Mouse (Mus musculus): ENCODE data around the gene Hax1. TPM values are rescaled to one million over a fixed set of nuclear protein-coding genes. Genes with fewer than 3 reads are reported as not detected.

Hax1 gene
- polyA plus RNA-seq, 1 experiment from 2014 or later: 201 TPM

DNA sequence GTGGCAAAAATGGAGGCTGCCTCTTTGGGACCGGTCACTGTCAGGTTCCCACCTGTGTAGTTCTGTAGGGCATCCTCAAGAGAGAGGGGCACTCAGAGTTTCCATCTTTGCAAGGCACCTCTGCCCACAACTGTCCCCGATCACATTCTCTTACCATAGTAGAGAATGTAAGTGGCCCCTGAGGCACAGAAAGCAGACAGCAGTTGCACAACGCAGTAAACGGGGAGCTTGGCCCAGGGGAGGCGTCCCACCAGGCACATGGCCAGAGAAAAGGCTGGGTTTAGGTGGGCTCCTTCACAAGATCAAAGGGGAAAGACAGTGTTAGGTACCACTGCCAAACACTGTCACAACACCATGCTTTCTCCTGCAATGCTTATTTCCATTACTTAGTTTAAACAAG is 32.6 kb downstream of the Hax1 start:
- DNase-seq (ENCODE audit: low spot score): no peak
- Histone ChIP-seq H3K36me3 (replicated peaks; ENCODE audit: control insufficient read depth, insufficient read depth, low read depth, low read length) (no peaks in the 10 kb centered on the region; the same call in 1 of the 2 replicates), H3K4me3 (ENCODE audit: low read depth, low read length) (no peak overlapping the region), H3K9ac (replicated peaks; ENCODE audit: low read length) (no peak overlapping the region), H3K27me3 (ENCODE audit: control insufficient read depth, insufficient read depth, low read length) (no peaks in the 10 kb centered on the region), H3K4me2 (ENCODE audit: low read depth, low read length) (no peak overlapping the region), H3K4me1 (ENCODE audit: control insufficient read depth, insufficient read depth, low read length) (peaks cover 7% of the 10 kb centered on the region), H3K9me3 (replicated peaks; ENCODE audit: control insufficient read depth, low read length) (no peaks in the 10 kb centered on the region), H3K27ac (replicated peaks; ENCODE audit: low read depth, low read length) (no peak overlapping the region)
- ATAC-seq (replicated peaks; ENCODE audit: insufficient number of reproducible peaks, low FRiP score, low TSS enrichment, low read depth): no peak
- WGBS: 89% methylated on average over 5 of the region's 5 CpGs

DNA sequence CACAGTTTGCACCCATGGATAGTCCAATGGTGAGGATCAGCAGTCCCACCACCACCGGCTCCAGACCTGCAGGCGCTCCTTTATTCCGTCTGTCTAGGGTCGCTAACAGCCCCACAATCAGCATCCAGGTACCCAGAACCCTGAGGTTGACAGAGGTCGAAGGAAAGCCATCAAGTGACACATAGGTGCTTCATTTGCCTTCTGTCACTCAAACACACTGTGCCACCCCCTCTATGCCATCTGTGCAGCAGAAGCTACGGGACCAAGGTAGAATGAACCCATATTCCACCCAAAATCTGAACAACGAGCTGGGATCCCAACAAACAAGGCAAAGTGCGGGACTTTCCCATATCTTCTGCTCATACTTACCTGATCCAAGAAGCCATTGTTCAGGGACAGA is 33.0 kb downstream of the Hax1 start:
- DNase-seq (ENCODE audit: low spot score): no peak
- ATAC-seq (replicated peaks; ENCODE audit: insufficient number of reproducible peaks, low FRiP score, low TSS enrichment, low read depth): no peak
- 92% methylated on average over 8 of the region's 8 CpGs for WGBS

DNA sequence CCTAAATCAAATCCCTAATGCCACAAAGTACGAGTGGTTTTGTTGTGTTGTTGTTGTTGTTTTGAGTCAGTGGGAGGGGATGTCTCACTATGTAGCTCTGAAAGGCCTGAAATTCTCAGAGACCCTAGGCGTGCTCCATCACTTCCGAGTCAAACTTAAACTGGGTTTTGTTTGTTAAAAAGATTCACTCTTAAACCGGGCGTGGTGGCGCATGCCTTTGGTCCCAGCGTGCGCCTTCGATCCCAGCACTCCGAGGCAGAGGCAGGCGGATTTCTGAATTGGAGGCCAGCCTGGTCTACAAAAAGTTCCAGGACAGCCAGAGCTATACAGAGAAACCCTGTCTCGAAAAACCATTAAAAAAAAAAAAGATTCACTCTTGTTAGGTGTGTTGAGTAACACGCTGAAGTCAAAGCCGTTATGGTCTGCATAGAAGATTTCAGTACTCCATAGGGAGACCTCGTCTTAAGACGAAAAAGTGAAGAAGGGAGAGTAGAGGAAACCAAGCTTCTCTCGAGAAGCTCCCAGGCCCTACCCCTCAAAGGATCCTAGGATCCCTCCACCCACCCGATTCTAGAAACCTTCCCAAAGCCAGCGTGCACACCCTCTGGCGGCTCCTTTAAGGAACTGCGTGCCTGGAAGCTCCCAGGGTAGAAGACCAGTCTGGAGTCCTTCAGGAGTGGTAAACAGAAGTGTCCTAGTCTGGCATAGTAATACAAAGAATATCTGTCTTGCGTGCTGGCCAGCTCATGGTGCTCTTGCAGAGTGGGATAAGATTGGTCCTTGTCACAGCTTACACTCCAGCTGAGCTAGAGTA is 34.4 kb downstream of the Hax1 start:
- Histone ChIP-seq H3K36me3 (replicated peaks; ENCODE audit: control insufficient read depth, insufficient read depth, low read depth, low read length) (no peaks in the 10 kb centered on the region; the same call in 1 of the 2 replicates), H3K4me2 (ENCODE audit: low read depth, low read length) (peak overlapping the region; percentile 92), H3K9ac (replicated peaks; ENCODE audit: low read length) (peak overlapping the region; percentile 91), H3K9me3 (replicated peaks; ENCODE audit: control insufficient read depth, low read length) (no peaks in the 10 kb centered on the region), H3K4me3 (ENCODE audit: low read depth, low read length) (peak overlapping the region; percentile 92), H3K4me1 (ENCODE audit: control insufficient read depth, insufficient read depth, low read length) (peaks cover 9% of the 10 kb centered on the region), H3K27ac (replicated peaks; ENCODE audit: low read depth, low read length) (peak overlapping the region; percentile 83; the same call in 1 of the 2 replicates), H3K27me3 (ENCODE audit: control insufficient read depth, insufficient read depth, low read length) (no peaks in the 10 kb centered on the region)
- DNase-seq (ENCODE audit: low spot score): peak; percentile 88
- 35% methylated on average over 22 of the region's 22 CpGs for WGBS
- no peak for ATAC-seq (replicated peaks; ENCODE audit: insufficient number of reproducible peaks, low FRiP score, low TSS enrichment, low read depth)

More for the DNA sequence above, 33.0 kb downstream of the Hax1 start:
- no peak overlapping the region for H3K4me2 ChIP-seq (ENCODE audit: low read depth, low read length)
- H3K9me3 ChIP-seq (replicated peaks; ENCODE audit: control insufficient read depth, low read length): no peaks in the 10 kb centered on the region
- no peak overlapping the region for H3K9ac ChIP-seq (replicated peaks; ENCODE audit: low read length)
- no peaks in the 10 kb centered on the region; the same call in 1 of the 2 replicates for H3K36me3 ChIP-seq (replicated peaks; ENCODE audit: control insufficient read depth, insufficient read depth, low read depth, low read length)
- H3K27me3 ChIP-seq (ENCODE audit: control insufficient read depth, insufficient read depth, low read length): no peaks in the 10 kb centered on the region
- no peak overlapping the region for H3K27ac ChIP-seq (replicated peaks; ENCODE audit: low read depth, low read length)
- no peak overlapping the region for H3K4me3 ChIP-seq (ENCODE audit: low read depth, low read length)
- H3K4me1 ChIP-seq (ENCODE audit: control insufficient read depth, insufficient read depth, low read length): peaks cover 9% of the 10 kb centered on the region

DNA sequence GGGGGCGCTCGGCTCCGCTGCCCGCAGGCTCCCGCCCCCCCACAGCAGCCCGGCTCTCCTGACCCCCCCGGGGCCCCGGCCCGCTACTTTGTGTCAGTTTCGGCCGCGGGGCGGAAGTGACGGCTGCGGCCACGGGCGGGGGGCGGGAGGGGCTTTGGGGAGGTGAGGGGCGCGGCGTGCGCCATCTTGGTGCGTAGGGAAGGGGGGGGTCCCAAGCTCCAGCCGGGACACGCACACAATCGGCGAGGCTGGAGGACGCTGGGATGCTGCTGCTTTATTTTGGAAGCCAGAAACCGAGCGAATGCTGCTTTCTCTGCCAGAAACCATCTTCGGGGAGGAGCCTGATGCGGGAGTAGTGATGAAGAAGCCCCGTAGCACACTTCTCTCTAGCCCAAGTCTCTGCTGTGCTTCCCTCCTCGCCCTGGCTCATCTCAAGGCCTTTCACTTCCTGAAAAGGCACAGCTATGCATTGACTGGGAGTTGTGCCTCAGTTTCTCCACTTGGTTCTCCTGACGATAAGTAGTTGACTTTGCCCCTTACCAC is 35.3 kb downstream of the Hax1 start, which contains the start of gene Atp8b2:
Gene Atp8b2 (minus strand): TSS at position 288 of the 543 bp plus-strand sequence.
- Histone ChIP-seq H3K9me3 (replicated peaks; ENCODE audit: control insufficient read depth, low read length) (no peaks in the 10 kb centered on the region), H3K4me2 (ENCODE audit: low read depth, low read length) (peak within 1 kb of the TSS; percentile 92), H3K4me3 (ENCODE audit: low read depth, low read length) (peak within 1 kb of the TSS; percentile 92), H3K27me3 (ENCODE audit: control insufficient read depth, insufficient read depth, low read length) (no peaks in the 10 kb centered on the region), H3K9ac (replicated peaks; ENCODE audit: low read length) (peak within 1 kb of the TSS; percentile 91), H3K36me3 (replicated peaks; ENCODE audit: control insufficient read depth, insufficient read depth, low read depth, low read length) (no peaks in the 10 kb centered on the region; the same call in 1 of the 2 replicates), H3K27ac (replicated peaks; ENCODE audit: low read depth, low read length) (peak within 1 kb of the TSS; percentile 83), H3K4me1 (ENCODE audit: control insufficient read depth, insufficient read depth, low read length) (peaks cover 9% of the 10 kb centered on the region)
- DNase-seq (ENCODE audit: low spot score) (peak; percentile 88), ATAC-seq (replicated peaks; ENCODE audit: insufficient number of reproducible peaks, low FRiP score, low TSS enrichment, low read depth) (peak; percentile 17)
- WGBS: under 1% methylated on average over 21 of the region's 35 CpGs

DNA sequence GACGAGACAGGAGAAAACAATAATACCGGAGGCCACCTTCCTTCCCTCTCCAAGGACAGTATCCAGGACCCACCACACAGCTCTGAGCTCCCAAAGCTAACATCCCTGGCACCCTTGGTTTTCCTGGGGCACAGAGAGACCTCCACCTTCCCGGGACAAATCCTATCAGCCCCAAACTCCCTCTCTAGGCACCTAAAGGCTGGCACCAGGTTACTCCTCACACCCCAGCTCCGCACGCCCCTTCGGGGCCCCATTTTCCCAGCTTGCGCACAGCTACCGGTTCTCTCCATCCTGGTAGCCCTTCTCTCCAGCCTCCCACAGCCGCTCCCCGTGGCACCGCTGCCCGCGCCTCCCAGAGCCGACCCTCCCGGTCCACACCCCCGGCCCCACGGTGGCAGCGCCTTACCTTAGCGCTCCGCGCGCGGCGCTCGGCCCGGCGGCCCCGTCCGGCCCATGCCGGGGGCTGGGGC is 35.8 kb downstream of the Hax1 start:
- peak overlapping the region; percentile 91 for H3K9ac ChIP-seq (replicated peaks; ENCODE audit: low read length)
- H3K4me3 ChIP-seq (ENCODE audit: low read depth, low read length): peak overlapping the region; percentile 92
- H3K27ac ChIP-seq (replicated peaks; ENCODE audit: low read depth, low read length): peak overlapping the region; percentile 83
- peak overlapping the region; percentile 92 for H3K4me2 ChIP-seq (ENCODE audit: low read depth, low read length)
- H3K36me3 ChIP-seq (replicated peaks; ENCODE audit: control insufficient read depth, insufficient read depth, low read depth, low read length): peaks cover 2% of the 10 kb centered on the region
- H3K27me3 ChIP-seq (ENCODE audit: control insufficient read depth, insufficient read depth, low read length): no peaks in the 10 kb centered on the region
- H3K4me1 ChIP-seq (ENCODE audit: control insufficient read depth, insufficient read depth, low read length): peaks cover 9% of the 10 kb centered on the region
- ATAC-seq (replicated peaks; ENCODE audit: insufficient number of reproducible peaks, low FRiP score, low TSS enrichment, low read depth) (peak; percentile 12; the same call in 1 of the 2 replicates), DNase-seq (ENCODE audit: low spot score) (no peak)
- H3K9me3 ChIP-seq (replicated peaks; ENCODE audit: control insufficient read depth, low read length): no peaks in the 10 kb centered on the region
- WGBS: 0% methylated on average over 30 of the region's 30 CpGs

DNA sequence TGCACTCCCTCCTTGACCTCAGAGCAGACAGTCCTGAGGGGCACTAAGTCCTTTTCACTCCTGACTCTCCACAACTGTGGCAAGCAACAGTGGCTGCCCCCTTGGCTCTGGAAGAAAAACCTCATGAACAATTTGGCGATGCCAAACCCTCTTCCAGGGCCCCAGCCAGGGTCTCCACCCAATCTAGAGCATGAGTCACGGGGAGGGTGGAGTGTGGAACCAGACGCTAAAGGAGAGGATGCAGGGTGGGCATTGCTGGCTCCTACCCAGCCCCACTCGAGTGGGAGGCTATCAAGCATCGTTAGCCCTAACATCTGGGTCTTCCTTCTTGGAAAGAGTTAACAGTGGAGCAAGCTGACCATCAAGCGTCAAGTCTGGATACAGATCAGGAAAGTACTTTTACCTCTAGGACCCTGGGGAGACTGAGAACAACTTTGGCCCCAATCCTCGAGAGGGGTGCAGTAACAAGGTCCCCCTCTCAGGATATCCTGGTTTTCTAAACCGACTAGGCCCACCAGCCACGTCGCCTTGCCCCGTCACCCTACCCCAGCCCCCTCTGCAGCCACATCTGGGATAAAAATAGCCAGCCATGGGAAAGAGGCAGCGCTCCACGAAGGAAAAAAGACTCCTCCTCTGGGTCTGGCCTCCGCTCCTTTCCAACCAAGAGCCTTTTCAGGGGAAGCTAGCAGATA is 36.4 kb downstream of the Hax1 start:
- ATAC-seq (replicated peaks; ENCODE audit: insufficient number of reproducible peaks, low FRiP score, low TSS enrichment, low read depth) (no peak), DNase-seq (ENCODE audit: low spot score) (peak; percentile 39)
- no peaks in the 10 kb centered on the region for H3K27me3 ChIP-seq (ENCODE audit: control insufficient read depth, insufficient read depth, low read length)
- H3K4me3 ChIP-seq (ENCODE audit: low read depth, low read length): peak overlapping the region; percentile 92
- H3K36me3 ChIP-seq (replicated peaks; ENCODE audit: control insufficient read depth, insufficient read depth, low read depth, low read length): peaks cover 7% of the 10 kb centered on the region
- H3K9me3 ChIP-seq (replicated peaks; ENCODE audit: control insufficient read depth, low read length): no peaks in the 10 kb centered on the region
- peak overlapping the region; percentile 83 for H3K27ac ChIP-seq (replicated peaks; ENCODE audit: low read depth, low read length)
- H3K9ac ChIP-seq (replicated peaks; ENCODE audit: low read length): peak overlapping the region; percentile 91
- peaks cover 9% of the 10 kb centered on the region for H3K4me1 ChIP-seq (ENCODE audit: control insufficient read depth, insufficient read depth, low read length)
- 7% methylated on average over 14 of the region's 14 CpGs for WGBS
- H3K4me2 ChIP-seq (ENCODE audit: low read depth, low read length): peak overlapping the region; percentile 92

DNA sequence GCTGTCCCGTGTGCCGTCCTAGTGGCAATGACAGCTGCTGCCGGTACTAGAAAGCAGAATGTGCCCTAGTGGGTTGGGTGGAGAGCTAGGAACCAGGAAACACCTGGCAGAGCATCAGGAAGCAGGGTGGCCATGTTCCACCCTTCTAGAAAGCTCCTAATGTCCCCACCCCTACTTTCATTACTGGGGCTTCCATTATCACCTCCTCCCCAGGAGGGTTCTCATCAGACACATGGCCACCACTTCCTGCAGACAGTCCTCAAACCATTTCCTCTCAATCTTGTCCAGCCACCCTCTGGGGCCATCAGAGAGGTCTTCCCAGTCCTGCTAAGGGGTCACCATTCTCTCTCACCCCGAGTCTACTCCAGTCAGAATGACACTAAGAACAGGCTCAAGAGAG is 37.1 kb downstream of the Hax1 start:
- DNase-seq (ENCODE audit: low spot score): no peak
- no peak for ATAC-seq (replicated peaks; ENCODE audit: insufficient number of reproducible peaks, low FRiP score, low TSS enrichment, low read depth)
- H3K36me3 ChIP-seq (replicated peaks; ENCODE audit: control insufficient read depth, insufficient read depth, low read depth, low read length): peaks cover 9% of the 10 kb centered on the region
- WGBS: 65% methylated on average over 4 of the region's 4 CpGs
- peak overlapping the region; percentile 56; the same call in 1 of the 2 replicates for H3K9ac ChIP-seq (replicated peaks; ENCODE audit: low read length)
- no peaks in the 10 kb centered on the region for H3K27me3 ChIP-seq (ENCODE audit: control insufficient read depth, insufficient read depth, low read length)
- no peaks in the 10 kb centered on the region for H3K9me3 ChIP-seq (replicated peaks; ENCODE audit: control insufficient read depth, low read length)
- H3K27ac ChIP-seq (replicated peaks; ENCODE audit: low read depth, low read length): no peak overlapping the region
- H3K4me3 ChIP-seq (ENCODE audit: low read depth, low read length): peak overlapping the region; percentile 92
- H3K4me1 ChIP-seq (ENCODE audit: control insufficient read depth, insufficient read depth, low read length): peaks cover 9% of the 10 kb centered on the region
- peak overlapping the region; percentile 92 for H3K4me2 ChIP-seq (ENCODE audit: low read depth, low read length)

Measured in embryonic facial prominence, embryonic 11.5 days (tissue).